In genomic region chr14:51911301-51911700, GRCm38 (mm10) we compare ENCODE assay signal across 21 mouse cellular contexts. TPM values are rescaled to one million over a fixed set of nuclear protein-coding genes. Genes with fewer than 3 reads are reported as not detected.
DNase-seq lines count a peak whose midpoint lies in the region; ATAC-seq and TF ChIP-seq lines count a peak whose summit lies in the region.
"Had no signal": no experiment of that assay in that cellular context is flagged by ENCODE, and none has a peak within 500 bp of the region (broad histone marks: within the 10 kb centered on the region; RNA-seq: fewer than 3 reads in every experiment).

No protein-coding gene starts in this region.

- TF ChIP-seq POLR2A in lung, adult 2 months (IDR thresholded peaks at IDR 0.05; ENCODE audit: borderline replicate concordance, extremely low read depth, low read depth, low read length), result no peak

- H3K27ac ChIP-seq in forebrain, postnatal 0 days (ENCODE audit: low read depth, low read length), result no peak overlapping the region
- no peak overlapping the region for H3K27ac ChIP-seq in forebrain, embryonic 12.5 days
- H3K27ac ChIP-seq in heart, embryonic 16.5 days (ENCODE audit: low read length), result peak overlapping the region; percentile 98; the same call in 1 of the 2 replicates
- H3K27ac ChIP-seq in lung, postnatal 0 days (ENCODE audit: low read length), result no peak overlapping the region
- H3K27ac ChIP-seq in neural tube, embryonic 15.5 days (replicated peaks), result no peak overlapping the region

- H3K9ac ChIP-seq in forebrain, postnatal 0 days, result no peak overlapping the region
- H3K9ac ChIP-seq in forebrain, embryonic 12.5 days, result no peak overlapping the region
- H3K9ac ChIP-seq in heart, embryonic 16.5 days (ENCODE audit: low read length), result no peak overlapping the region; the same call in 1 of the 2 replicates
- no peak overlapping the region for H3K9ac ChIP-seq in lung, postnatal 0 days (replicated peaks; ENCODE audit: low read depth)
- no peak overlapping the region for H3K9ac ChIP-seq in neural tube, embryonic 15.5 days (replicated peaks)

- peaks cover 21% of the 10 kb centered on the region; the same call in 1 of the 2 replicates for H3K36me3 ChIP-seq in forebrain, postnatal 0 days (ENCODE audit: insufficient read depth)
- no peaks in the 10 kb centered on the region for H3K36me3 ChIP-seq in forebrain, embryonic 12.5 days (replicated peaks)
- H3K36me3 ChIP-seq in heart, embryonic 16.5 days (ENCODE audit: control insufficient read depth, insufficient read depth), result peaks cover 39% of the 10 kb centered on the region
- H3K36me3 ChIP-seq in lung, postnatal 0 days (ENCODE audit: insufficient read depth, low read length), result no peaks in the 10 kb centered on the region
- peaks cover 22% of the 10 kb centered on the region for H3K36me3 ChIP-seq in neural tube, embryonic 15.5 days

- no peak for TF ChIP-seq EP300 in lung, postnatal 0 days (IDR thresholded peaks at IDR 0.05)

- H3K27me3 ChIP-seq in forebrain, postnatal 0 days (ENCODE audit: insufficient read depth, low read length), result no peaks in the 10 kb centered on the region
- peaks cover 34% of the 10 kb centered on the region for H3K27me3 ChIP-seq in forebrain, embryonic 12.5 days
- H3K27me3 ChIP-seq in heart, embryonic 16.5 days (ENCODE audit: control insufficient read depth, insufficient read depth, low read length), result no peaks in the 10 kb centered on the region
- H3K27me3 ChIP-seq in lung, postnatal 0 days (replicated peaks; ENCODE audit: insufficient read depth, low read length), result no peaks in the 10 kb centered on the region
- no peaks in the 10 kb centered on the region for H3K27me3 ChIP-seq in neural tube, embryonic 15.5 days (replicated peaks)

- no peak overlapping the region for H3K4me3 ChIP-seq in forebrain, postnatal 0 days (ENCODE audit: low read depth, low read length)
- H3K4me3 ChIP-seq in forebrain, embryonic 12.5 days (replicated peaks), result no peak overlapping the region
- peak overlapping the region; percentile 56 for H3K4me3 ChIP-seq in heart, embryonic 16.5 days (ENCODE audit: low read length)
- no peak overlapping the region for H3K4me3 ChIP-seq in lung, postnatal 0 days (ENCODE audit: low read depth, low read length)
- no peak overlapping the region for H3K4me3 ChIP-seq in lung, adult 2 months (replicated peaks; ENCODE audit: extremely low read depth, low read depth, low read length)
- H3K4me3 ChIP-seq in neural tube, embryonic 15.5 days (replicated peaks), result peak overlapping the region; percentile 66
- H3K4me3 ChIP-seq: megakaryocyte, embryonic 14.5 days had no signal

- 79% methylated on average over 10 of the region's 10 CpGs for WGBS in forebrain, postnatal 0 days
- WGBS in forebrain, embryonic 12.5 days, result 90% methylated on average over 10 of the region's 10 CpGs
- WGBS in heart, embryonic 16.5 days, result 85% methylated on average over 10 of the region's 10 CpGs
- 86% methylated on average over 10 of the region's 10 CpGs for WGBS in lung, postnatal 0 days
- 79% methylated on average over 10 of the region's 10 CpGs for WGBS in lung, adult 2 months
- 79% methylated on average over 10 of the region's 10 CpGs for WGBS in neural tube, embryonic 15.5 days

- intact Hi-C loops in heart, postnatal 10 days (cut with DNase I), result no loop called here

- ATAC-seq in forebrain, postnatal 0 days, result no peak
- ATAC-seq in forebrain, embryonic 12.5 days (ENCODE audit: low FRiP score), result no peak
- no peak for ATAC-seq in heart, embryonic 16.5 days (replicated peaks; ENCODE audit: extremely low read depth, insufficient read depth, low FRiP score)
- ATAC-seq in lung, postnatal 0 days, result no peak
- ATAC-seq in neural tube, embryonic 15.5 days (ENCODE audit: low FRiP score), result no peak

- DNase-seq in forebrain, postnatal 0 days, result no peak
- no peak for DNase-seq in heart, postnatal 10 days
- DNase-seq in lung, postnatal 0 days (ENCODE audit: low spot score), result no peak
- no peak for DNase-seq in lung, adult 2 months
- no peak for DNase-seq in thymus, postnatal 4 days
- DNase-seq: cerebellum, adult 11-12 months; kidney, adult 11 months; kidney, postnatal 25 days; spleen, adult 18-20 months; thymus, postnatal 14 days had no signal

- H3K9me3 ChIP-seq in forebrain, postnatal 0 days (ENCODE audit: low read length), result no peaks in the 10 kb centered on the region
- no peaks in the 10 kb centered on the region for H3K9me3 ChIP-seq in forebrain, embryonic 12.5 days
- no peaks in the 10 kb centered on the region for H3K9me3 ChIP-seq in heart, embryonic 16.5 days (replicated peaks; ENCODE audit: control insufficient read depth, low read length)
- H3K9me3 ChIP-seq in lung, postnatal 0 days (ENCODE audit: low read length), result no peaks in the 10 kb centered on the region
- H3K9me3 ChIP-seq in neural tube, embryonic 15.5 days (replicated peaks), result no peaks in the 10 kb centered on the region
- H3K9me3 ChIP-seq: megakaryocyte, embryonic 14.5 days had no signal

- H3K4me2 ChIP-seq in forebrain, postnatal 0 days (ENCODE audit: low read depth), result peak overlapping the region; percentile 94; the same call in 1 of the 2 replicates
- no peak overlapping the region for H3K4me2 ChIP-seq in forebrain, embryonic 12.5 days
- peak overlapping the region; percentile 98 for H3K4me2 ChIP-seq in heart, embryonic 16.5 days (ENCODE audit: low read depth, low read length)
- peak overlapping the region; percentile 78; the same call in 1 of the 2 replicates for H3K4me2 ChIP-seq in lung, postnatal 0 days (replicated peaks; ENCODE audit: low read depth, low read length)
- peak overlapping the region; percentile 98 for H3K4me2 ChIP-seq in neural tube, embryonic 15.5 days

- peaks cover 5% of the 10 kb centered on the region for H3K4me1 ChIP-seq in forebrain, postnatal 0 days (ENCODE audit: insufficient read depth)
- peaks cover 27% of the 10 kb centered on the region for H3K4me1 ChIP-seq in forebrain, embryonic 12.5 days
- H3K4me1 ChIP-seq in heart, embryonic 16.5 days (ENCODE audit: control insufficient read depth, insufficient read depth, low read length), result peaks cover 22% of the 10 kb centered on the region
- peaks cover 8% of the 10 kb centered on the region; the same call in 1 of the 2 replicates for H3K4me1 ChIP-seq in lung, postnatal 0 days (ENCODE audit: insufficient read depth, low read depth, low read length)
- H3K4me1 ChIP-seq in lung, adult 2 months (ENCODE audit: control insufficient read depth, insufficient read depth, low read length), result peaks cover 6% of the 10 kb centered on the region
- peaks cover 33% of the 10 kb centered on the region for H3K4me1 ChIP-seq in neural tube, embryonic 15.5 days

- no peak for TF ChIP-seq CTCF in forebrain, postnatal 0 days (IDR thresholded peaks at IDR 0.05; ENCODE audit: low read depth)
- no peak for TF ChIP-seq CTCF in lung, postnatal 0 days (IDR thresholded peaks at IDR 0.05)
- no peak for TF ChIP-seq CTCF in lung, adult 2 months (IDR thresholded peaks at IDR 0.05; ENCODE audit: insufficient read depth, low read length)

RNA-seq across cellular contexts. Expression of gene Ndrg2, which starts 2.7 kb away (rescaled TPM):
- 284 and 326 TPM in 2 replicates for total RNA-seq in forebrain, postnatal 0 days (2014; rRNA removed)
- polyA plus RNA-seq in forebrain, postnatal 0 days (2015; fragmentation: Nextera tagmentation; extraction: Ambion mirVana), result 210 and 297 TPM in 2 replicates
- 34.2 and 41.1 TPM in 2 replicates for polyA plus RNA-seq in forebrain, embryonic 12.5 days (2016; fragmentation: Nextera tagmentation; extraction: Ambion mirVana)
- polyA plus RNA-seq in heart, embryonic 16.5 days (2015; fragmentation: Nextera tagmentation; extraction: Ambion mirVana), result 421 and 437 TPM in 2 replicates
- total RNA-seq in heart, postnatal 10 days (2021), result 100 to 1,000 TPM; 712 to 721 TPM
- 94.9 and 103 TPM in 2 replicates for polyA plus RNA-seq in lung, postnatal 0 days (2015; fragmentation: Nextera tagmentation; extraction: Ambion mirVana)
- 164 and 251 TPM in 2 replicates for polyA plus RNA-seq in lung, adult 2 months (2012; rRNA removed)
- polyA plus RNA-seq in neural tube, embryonic 15.5 days (2015; fragmentation: Nextera tagmentation; extraction: Ambion mirVana), result 268 and 281 TPM in 2 replicates

RNA-seq across cellular contexts. Expression of gene Tppp2, which starts 6.9 kb away (rescaled TPM):
- not detected in 2 replicates for total RNA-seq in forebrain, postnatal 0 days (2014; rRNA removed)
- not detected in 2 replicates for polyA plus RNA-seq in forebrain, postnatal 0 days (2015; fragmentation: Nextera tagmentation; extraction: Ambion mirVana)
- polyA plus RNA-seq in forebrain, embryonic 12.5 days (2016; fragmentation: Nextera tagmentation; extraction: Ambion mirVana), result not detected in 2 replicates
- polyA plus RNA-seq in heart, embryonic 16.5 days (2015; fragmentation: Nextera tagmentation; extraction: Ambion mirVana), result not detected in 2 replicates
- not detected for total RNA-seq in heart, postnatal 10 days (2021)
- polyA plus RNA-seq in lung, postnatal 0 days (2015; fragmentation: Nextera tagmentation; extraction: Ambion mirVana), result not detected in 2 replicates
- polyA plus RNA-seq in lung, adult 2 months (2012; rRNA removed), result not detected in 2 replicates
- not detected in 2 replicates for polyA plus RNA-seq in neural tube, embryonic 15.5 days (2015; fragmentation: Nextera tagmentation; extraction: Ambion mirVana)
- total RNA-seq: adrenal gland, adult 18-20 months; granulocyte monocyte progenitor cell, adult 5-6 weeks; layer of hippocampus, postnatal 25 days had no signal
- polyA plus RNA-seq: frontal cortex, adult 2 months; limb, embryonic 11.5 days; lung, embryonic 16.5 days; stomach, embryonic 16.5 days had no signal

RNA-seq across cellular contexts. Expression of gene Rnase13, which starts 11.3 kb away (rescaled TPM):
- not detected in 2 replicates for total RNA-seq in forebrain, postnatal 0 days (2014; rRNA removed)
- polyA plus RNA-seq in forebrain, postnatal 0 days (2015; fragmentation: Nextera tagmentation; extraction: Ambion mirVana), result not detected in 2 replicates
- not detected in 2 replicates for polyA plus RNA-seq in forebrain, embryonic 12.5 days (2016; fragmentation: Nextera tagmentation; extraction: Ambion mirVana)
- not detected in 2 replicates for polyA plus RNA-seq in heart, embryonic 16.5 days (2015; fragmentation: Nextera tagmentation; extraction: Ambion mirVana)
- total RNA-seq in heart, postnatal 10 days (2021), result not detected
- polyA plus RNA-seq in lung, postnatal 0 days (2015; fragmentation: Nextera tagmentation; extraction: Ambion mirVana), result not detected in 2 replicates
- not detected in 2 replicates for polyA plus RNA-seq in lung, adult 2 months (2012; rRNA removed)
- not detected in 2 replicates for polyA plus RNA-seq in neural tube, embryonic 15.5 days (2015; fragmentation: Nextera tagmentation; extraction: Ambion mirVana)
- total RNA-seq: adrenal gland, adult 18-20 months; granulocyte monocyte progenitor cell, adult 5-6 weeks; layer of hippocampus, postnatal 25 days had no signal
- polyA plus RNA-seq: limb, embryonic 11.5 days; lung, embryonic 16.5 days; stomach, embryonic 16.5 days had no signal

RNA-seq across cellular contexts. Expression of gene Slc39a2, which starts 18.6 kb away (rescaled TPM):
- total RNA-seq in forebrain, postnatal 0 days (2014; rRNA removed), result 2.5 and 3.1 TPM in 2 replicates
- 0.29 and 0.39 TPM in 2 replicates for polyA plus RNA-seq in forebrain, postnatal 0 days (2015; fragmentation: Nextera tagmentation; extraction: Ambion mirVana)
- 1.3 and 1.7 TPM in 2 replicates for polyA plus RNA-seq in forebrain, embryonic 12.5 days (2016; fragmentation: Nextera tagmentation; extraction: Ambion mirVana)
- 0.31 and 0.38 TPM in 2 replicates for polyA plus RNA-seq in heart, embryonic 16.5 days (2015; fragmentation: Nextera tagmentation; extraction: Ambion mirVana)
- under 1 TPM; 0.12 to 0.29 TPM for total RNA-seq in heart, postnatal 10 days (2021)
- polyA plus RNA-seq in lung, postnatal 0 days (2015; fragmentation: Nextera tagmentation; extraction: Ambion mirVana), result 3.7 and 3.8 TPM in 2 replicates
- polyA plus RNA-seq in lung, adult 2 months (2012; rRNA removed), result 2.7 and 3.9 TPM in 2 replicates
- polyA plus RNA-seq in neural tube, embryonic 15.5 days (2015; fragmentation: Nextera tagmentation; extraction: Ambion mirVana), result 1.5 and 2.0 TPM in 2 replicates

RNA-seq across cellular contexts. Expression of gene Mettl17, which starts 26.7 kb away (rescaled TPM):
- 47.4 and 49.5 TPM in 2 replicates for total RNA-seq in forebrain, postnatal 0 days (2014; rRNA removed)
- 47.5 and 54.5 TPM in 2 replicates for polyA plus RNA-seq in forebrain, postnatal 0 days (2015; fragmentation: Nextera tagmentation; extraction: Ambion mirVana)
- 58.2 and 66.0 TPM in 2 replicates for polyA plus RNA-seq in forebrain, embryonic 12.5 days (2016; fragmentation: Nextera tagmentation; extraction: Ambion mirVana)
- polyA plus RNA-seq in heart, embryonic 16.5 days (2015; fragmentation: Nextera tagmentation; extraction: Ambion mirVana), result 37.8 and 42.1 TPM in 2 replicates
- total RNA-seq in heart, postnatal 10 days (2021), result 10 to 100 TPM; 19.2 to 28.5 TPM
- 25.3 and 33.9 TPM in 2 replicates for polyA plus RNA-seq in lung, postnatal 0 days (2015; fragmentation: Nextera tagmentation; extraction: Ambion mirVana)
- 26.0 and 27.2 TPM in 2 replicates for polyA plus RNA-seq in lung, adult 2 months (2012; rRNA removed)
- 83.5 and 90.9 TPM in 2 replicates for polyA plus RNA-seq in neural tube, embryonic 15.5 days (2015; fragmentation: Nextera tagmentation; extraction: Ambion mirVana)

Comparison
In these comparisons a context has a peak if more than half of its experiments do, and no peak if none do; other contexts are left out.
1. H3K4me3 ChIP-seq: peak in heart, embryonic 16.5 days (single experiment) and neural tube, embryonic 15.5 days (single experiment); none in forebrain, postnatal 0 days (single experiment), forebrain, embryonic 12.5 days (single experiment), lung, postnatal 0 days (single experiment) and lung, adult 2 months (single experiment).